Comparison of ENCODE assay signal across 31 mouse cellular contexts in the genomic region with DNA sequence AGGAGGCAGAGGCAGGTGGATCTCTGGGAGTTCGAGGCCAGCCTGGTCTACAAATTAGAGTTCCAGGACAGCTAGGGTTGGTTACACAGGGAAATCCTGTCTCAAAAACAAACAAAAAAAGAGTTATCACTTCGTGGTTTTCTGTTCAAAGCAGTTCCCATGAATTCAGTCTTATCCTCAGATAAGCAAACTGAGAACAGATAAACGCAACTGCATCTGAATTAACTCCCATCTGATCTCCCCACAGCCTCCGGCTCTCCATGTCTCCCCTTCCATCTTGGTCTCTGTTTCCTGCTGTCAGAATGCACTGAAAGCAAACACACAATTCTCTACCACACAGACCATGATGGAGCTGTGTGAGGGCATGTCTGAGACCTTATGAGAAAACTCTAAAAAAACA. TPM values are rescaled to one million over a fixed set of nuclear protein-coding genes. Genes with fewer than 3 reads are reported as not detected.
"Had no signal": no experiment of that assay in that cellular context is flagged by ENCODE, and none has a peak within 500 bp of the region (broad histone marks: within the 10 kb centered on the region; RNA-seq: fewer than 3 reads in every experiment).

No protein-coding gene starts in this region.

- H3K36me3 ChIP-seq: heart, embryonic 13.5 days; heart, embryonic 15.5 days; hindbrain, embryonic 13.5 days; hindbrain, embryonic 15.5 days; limb, embryonic 10.5 days; limb, embryonic 12.5 days; liver, embryonic 12.5 days had no signal

- H3K4me3 ChIP-seq: gastrocnemius, adult 2 months; heart, adult 2 months; heart, embryonic 13.5 days; heart, embryonic 15.5 days; hindbrain, embryonic 13.5 days; hindbrain, embryonic 15.5 days; layer of hippocampus, adult 2 months; left cerebral cortex, adult 2 months; limb, embryonic 10.5 days; limb, embryonic 12.5 days; liver, embryonic 12.5 days had no signal

- H3K27ac ChIP-seq: gastrocnemius, adult 2 months; heart, adult 2 months; heart, embryonic 13.5 days; heart, embryonic 15.5 days; hindbrain, embryonic 13.5 days; hindbrain, embryonic 15.5 days; hindbrain, postnatal 0 days; layer of hippocampus, adult 2 months; left cerebral cortex, adult 2 months; limb, embryonic 10.5 days; limb, embryonic 12.5 days; liver, embryonic 12.5 days; liver, embryonic 14.5 days had no signal

- H3K9ac ChIP-seq: heart, embryonic 13.5 days; heart, embryonic 15.5 days; hindbrain, embryonic 13.5 days; hindbrain, embryonic 15.5 days; limb, embryonic 12.5 days; liver, embryonic 12.5 days; liver, embryonic 14.5 days had no signal

- H3K27me3 ChIP-seq: heart, embryonic 13.5 days; heart, embryonic 15.5 days; hindbrain, embryonic 13.5 days; hindbrain, embryonic 15.5 days; limb, embryonic 12.5 days; liver, embryonic 12.5 days had no signal

- H3K4me1 ChIP-seq: heart, embryonic 13.5 days; heart, embryonic 15.5 days; hindbrain, embryonic 13.5 days; hindbrain, embryonic 15.5 days; limb, embryonic 10.5 days; limb, embryonic 12.5 days had no signal

- DNase-seq: gastrocnemius, adult 2 months; gastrocnemius, postnatal 10 days; gastrocnemius, postnatal 25 days; heart, adult 2 months; heart, postnatal 14 days; heart, postnatal 36 days; kidney, adult 11 months; kidney, adult 2 months; kidney, adult 9 months; kidney, postnatal 10 days; kidney, postnatal 25 days; kidney, postnatal 4 days; liver had no signal

- H3K9me3 ChIP-seq: heart, embryonic 13.5 days; heart, embryonic 15.5 days; hindbrain, embryonic 13.5 days; hindbrain, embryonic 15.5 days; limb, embryonic 10.5 days; limb, embryonic 12.5 days; liver, embryonic 12.5 days had no signal

- H3K4me2 ChIP-seq: heart, embryonic 11.5 days; heart, embryonic 13.5 days; heart, embryonic 15.5 days; hindbrain, embryonic 13.5 days; hindbrain, embryonic 15.5 days; limb, embryonic 12.5 days; liver, embryonic 12.5 days had no signal

- ATAC-seq: hindbrain, postnatal 0 days; intestine, embryonic 16.5 days; liver, embryonic 12.5 days had no signal

RNA-seq across cellular contexts. Expression of gene Spink2, which starts 10.6 kb away (rescaled TPM):
- total RNA-seq: gastrocnemius, adult 2 months; gastrocnemius, postnatal 25 days; heart, adult 2 months; hematopoietic stem cell, adult 5-6 weeks; hindbrain, postnatal 0 days; layer of hippocampus, adult 2 months; layer of hippocampus, postnatal 10 days; layer of hippocampus, postnatal 25 days; left cerebral cortex, adult 2 months; left cerebral cortex, postnatal 14 days; left cerebral cortex, postnatal 36 days had no signal
- polyA plus RNA-seq: liver, embryonic 12.5 days had no signal
